Mouse (Mus musculus): ENCODE measurements at regions not wholly inside any gene's neighbourhood (a gene's known extent, or its start where the extent isn't known, plus 50 kb on each side); places are given as distances from the start of the nearest gene placed in this dataset.

- DNase-seq: no peak
Observed at GRCm38 (mm10) chr10:95085688-95086268, 141.1 kb upstream of the Plxnc1 start.

DNA sequence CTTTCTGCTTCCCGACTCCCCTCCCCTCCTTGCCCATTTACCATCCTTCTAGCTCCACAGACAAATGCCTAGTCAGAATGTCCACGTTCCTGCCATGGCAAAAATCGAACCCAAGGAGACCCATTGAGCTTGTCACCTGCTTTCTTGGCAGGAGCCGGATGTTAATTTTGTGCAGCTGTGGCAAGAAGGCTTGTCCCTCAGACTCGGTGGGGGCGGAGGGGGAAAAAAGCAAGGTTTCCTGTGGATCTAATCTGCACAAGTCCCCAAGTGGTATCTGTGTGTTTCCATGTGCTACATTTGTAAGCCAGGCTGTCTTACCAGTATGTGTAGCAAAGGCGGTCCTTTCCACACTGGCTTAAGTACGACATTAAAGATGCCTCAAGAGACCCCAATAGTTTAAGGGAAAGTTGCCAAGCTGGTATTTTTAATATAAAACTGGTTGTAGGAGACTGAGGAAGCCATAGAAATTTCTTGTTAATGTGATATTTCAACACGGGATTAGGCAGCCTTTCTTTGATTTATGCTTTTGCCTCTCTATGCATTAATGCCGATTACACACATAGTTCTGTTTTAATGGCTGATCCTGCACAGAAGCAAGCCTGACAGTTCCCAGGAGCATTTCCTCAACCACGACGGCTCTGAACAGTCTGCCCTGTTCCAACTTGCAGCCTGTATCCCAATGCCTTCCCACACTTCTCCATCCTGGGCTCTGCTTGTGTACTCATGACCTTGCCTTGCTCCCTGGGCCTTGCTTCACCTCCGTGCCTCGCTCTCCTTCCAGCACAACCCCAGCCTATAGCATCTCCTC lies 138.9 kb upstream of the Plxnc1 start:
- no peak for DNase-seq

DNA sequence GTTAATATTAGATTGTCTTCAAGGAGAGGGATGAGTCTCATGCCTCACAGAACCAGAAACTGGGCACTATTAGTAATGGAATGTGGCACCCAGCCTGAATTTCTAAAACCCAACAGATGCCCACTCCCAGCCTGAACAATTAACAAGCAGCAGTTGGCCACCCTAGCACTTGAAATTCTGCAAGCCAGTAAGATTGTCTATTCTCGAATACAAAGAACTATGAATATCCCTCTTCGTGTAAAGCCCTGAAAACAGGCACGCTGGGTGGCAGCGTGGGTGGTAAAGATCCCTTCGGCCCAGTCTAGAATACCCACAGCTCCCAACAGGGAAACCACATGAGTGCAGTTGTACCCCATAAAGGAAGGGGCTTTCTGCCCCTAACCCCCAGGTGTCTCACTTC lies 138.0 kb upstream of the Plxnc1 start:
- DNase-seq: no peak

GRCm38 (mm10) chr10:95079979-95080378 lies 135.3 kb upstream of the Plxnc1 start:
- no peak for DNase-seq

DNA sequence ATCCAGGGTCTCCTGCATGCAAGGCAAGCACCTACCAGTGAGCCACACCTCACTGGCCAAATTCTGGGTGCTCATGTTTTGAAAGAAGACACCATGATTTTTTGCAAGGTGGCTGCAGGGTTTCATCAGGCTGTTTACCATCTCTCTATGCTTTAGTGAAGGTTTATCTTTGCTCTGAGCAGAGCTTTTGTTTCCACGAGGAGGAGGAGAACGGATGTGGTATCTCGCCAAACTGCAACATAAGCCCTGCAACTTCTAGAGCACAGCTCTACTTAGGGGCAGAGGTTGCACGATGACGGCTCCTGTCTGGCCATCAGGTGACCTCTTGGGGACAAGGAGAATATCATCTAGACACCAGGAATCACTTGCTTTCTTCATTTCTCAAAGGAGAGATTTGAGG lies 131.8 kb upstream of the Plxnc1 start:
- no peak for DNase-seq

GRCm38 (mm10) chr10:95075897-95076296 lies 131.3 kb upstream of the Plxnc1 start:
- DNase-seq: no peak

DNA sequence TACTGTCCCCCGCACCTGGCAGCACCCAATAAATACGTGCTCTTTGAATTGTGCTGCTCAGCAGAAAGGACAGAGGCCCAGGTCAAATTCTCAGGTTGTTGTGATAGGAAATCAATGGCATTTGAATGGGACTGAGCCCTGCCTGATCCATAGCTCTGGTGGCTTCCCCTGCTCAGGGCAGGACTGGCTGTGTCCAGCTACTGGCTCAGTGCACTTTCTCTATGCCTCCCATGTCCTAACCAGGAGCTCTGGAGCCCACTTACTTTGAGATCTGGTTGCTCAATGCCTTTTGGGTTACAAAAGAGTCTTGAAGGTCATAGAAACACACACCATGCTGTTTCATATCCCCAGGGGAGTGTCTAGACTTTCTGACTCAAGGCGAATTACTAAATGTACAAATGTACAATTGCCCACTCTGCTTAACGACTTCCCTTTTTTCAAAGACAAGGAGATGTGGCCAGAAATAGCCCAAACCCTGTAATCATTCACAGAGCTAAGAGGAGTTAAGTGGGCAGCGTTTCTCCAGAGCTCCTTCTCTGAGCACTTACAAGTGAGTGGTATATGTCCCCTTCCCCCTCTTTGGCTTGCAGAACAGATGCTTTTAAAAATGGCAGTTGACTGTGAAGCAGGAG lies 130.4 kb upstream of the Plxnc1 start:
- peak; percentile 45 to 52 for DNase-seq

DNA sequence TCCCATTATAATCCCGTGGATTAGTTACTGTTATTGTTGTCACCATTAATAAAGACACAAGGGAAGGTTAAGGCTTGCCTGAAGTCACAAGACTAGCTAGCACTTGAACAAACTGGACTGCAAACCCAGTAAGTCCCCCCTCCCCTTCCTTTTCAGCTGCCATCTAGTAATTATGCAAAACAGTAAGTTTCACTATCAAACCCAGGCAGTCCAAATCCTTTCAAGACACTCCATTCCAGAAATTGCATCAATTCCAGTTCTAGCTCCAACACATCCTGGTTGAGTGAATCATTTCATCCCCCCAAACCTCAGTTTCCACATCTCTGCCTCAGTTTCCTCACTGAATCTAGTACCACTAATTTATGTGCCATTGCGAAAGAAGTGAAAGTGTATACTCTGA lies 129.7 kb upstream of the Plxnc1 start:
- no peak for DNase-seq

DNA sequence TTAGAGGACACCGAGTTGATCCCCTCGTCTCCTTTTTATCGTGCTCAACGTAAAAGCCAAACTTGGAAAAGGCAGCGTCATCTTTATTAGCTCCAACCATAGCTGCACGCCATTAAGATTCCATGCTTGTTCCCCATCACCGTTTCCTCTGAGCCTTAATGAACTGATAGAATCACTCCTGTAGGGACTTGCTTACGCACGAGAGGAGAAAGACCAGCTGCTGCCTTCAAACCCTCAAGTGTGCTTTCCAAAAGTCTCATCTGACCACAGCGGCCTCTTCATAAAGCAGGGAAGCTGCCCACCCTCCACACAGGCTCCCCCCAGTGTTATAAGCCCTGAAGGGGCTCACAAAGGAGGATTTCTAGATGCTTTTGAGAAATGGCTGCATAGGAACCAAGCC lies 123.3 kb upstream of the Plxnc1 start:
- DNase-seq: peak in 1 of 2 experiments; percentile 68

DNA sequence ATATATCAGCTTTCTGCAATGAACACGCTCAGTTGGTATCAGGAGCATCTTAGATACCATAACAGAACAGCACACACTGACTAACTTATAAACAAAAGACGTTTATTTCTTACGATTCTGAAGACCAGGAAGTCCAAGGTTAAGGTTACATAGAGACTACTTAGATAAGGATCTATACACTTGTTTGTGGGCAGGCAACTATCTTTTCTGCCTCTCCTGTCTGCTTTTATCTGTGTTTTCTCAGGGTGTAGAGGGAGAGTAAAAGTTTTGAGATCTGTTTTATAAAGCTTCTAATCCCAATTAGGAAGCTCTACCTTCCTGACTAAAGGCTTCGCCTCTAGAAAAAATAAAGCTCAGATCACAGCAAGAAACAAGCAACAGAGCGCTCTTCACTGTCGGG lies 122.1 kb upstream of the Plxnc1 start:
- no peak for DNase-seq

- DNase-seq: no peak
Observed at GRCm38 (mm10) chr10:95059486-95060091, 115.0 kb upstream of the Plxnc1 start.

GRCm38 (mm10) chr10:95059078-95059477 lies 114.4 kb upstream of the Plxnc1 start:
- DNase-seq: no peak

DNA sequence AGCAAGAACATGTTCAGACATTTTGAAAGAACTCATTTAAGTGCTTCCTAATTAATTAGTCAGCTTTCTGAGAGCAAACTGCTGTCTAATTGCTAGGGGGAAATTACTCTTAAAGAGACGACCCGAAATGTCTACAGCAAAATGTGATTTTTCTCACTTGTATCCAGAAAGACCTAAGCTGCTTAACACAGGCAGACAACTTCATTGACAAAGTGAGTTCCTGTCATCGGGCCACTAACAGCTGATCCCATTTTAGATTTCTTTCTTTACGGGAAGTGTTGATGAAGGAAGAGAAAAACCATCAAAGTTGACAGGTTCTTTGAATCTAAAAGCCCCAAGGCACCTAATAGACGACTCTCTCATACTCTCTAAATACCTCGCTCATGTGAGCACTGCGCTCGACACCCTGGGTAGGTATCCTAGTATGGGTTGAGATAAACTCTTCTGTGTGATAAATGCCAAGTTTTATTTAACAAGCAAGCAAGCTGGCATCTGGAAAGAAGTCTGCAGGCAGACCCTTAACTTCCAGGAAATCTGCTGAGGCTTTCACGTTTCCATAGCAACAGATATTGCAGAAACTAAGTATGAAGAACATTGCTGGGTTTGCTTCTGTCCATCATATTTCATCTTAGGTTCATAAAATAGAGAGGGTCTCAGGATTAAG lies 112.5 kb upstream of the Plxnc1 start:
- DNase-seq: no peak

DNA sequence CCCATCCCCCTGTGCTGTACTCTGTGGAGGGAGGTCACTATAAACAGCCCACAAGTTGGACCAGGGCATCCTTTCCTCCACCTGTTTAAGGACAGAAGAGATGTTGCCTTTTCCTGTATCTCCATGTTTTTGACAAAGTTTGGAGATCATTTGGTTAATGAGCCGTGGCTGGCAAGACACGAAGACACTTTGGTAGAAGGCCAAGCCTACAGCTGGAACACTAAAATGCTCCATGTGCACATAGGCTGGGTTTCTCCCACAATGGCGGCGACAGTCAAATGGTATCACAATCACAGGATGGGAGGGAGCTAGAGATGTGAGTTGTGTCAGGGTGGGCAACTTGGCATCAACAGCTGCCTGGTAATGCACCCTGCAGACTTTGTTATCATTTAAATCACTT lies 111.9 kb upstream of the Plxnc1 start:
- peak in 1 of 2 experiments; percentile 45 for DNase-seq

GRCm38 (mm10) chr10:95054869-95055268 lies 110.2 kb upstream of the Plxnc1 start:
- no peak for DNase-seq

- DNase-seq: no peak
Observed at GRCm38 (mm10) chr10:95048790-95049189, 104.2 kb upstream of the Plxnc1 start.

DNA sequence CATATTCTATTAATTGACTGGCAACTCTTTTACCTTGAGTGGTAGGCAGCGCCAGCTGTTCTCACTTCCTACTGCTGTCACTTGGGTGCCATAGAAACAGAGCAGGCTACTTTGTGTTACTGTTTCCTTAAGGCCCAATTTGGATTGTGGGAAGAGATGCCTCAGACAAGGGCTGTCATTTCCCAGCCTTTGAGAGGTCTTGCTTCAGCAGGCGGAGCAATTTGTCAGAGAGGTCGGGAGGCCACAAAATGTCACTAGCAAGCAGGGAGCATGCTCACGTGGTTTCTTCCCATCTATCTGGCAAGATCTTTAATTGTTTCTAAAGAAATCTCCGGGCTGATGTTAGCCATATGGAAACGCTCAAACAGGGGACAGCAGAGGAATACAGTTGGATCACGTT lies 99.3 kb upstream of the Plxnc1 start:
- peak; percentile 43 to 80 for DNase-seq

- no peak for DNase-seq
Observed at GRCm38 (mm10) chr10:95040258-95040895, 95.7 kb upstream of the Plxnc1 start.

- DNase-seq: no peak
Observed at GRCm38 (mm10) chr10:95036043-95036697, 91.5 kb upstream of the Plxnc1 start.

- no peak for DNase-seq
Observed at GRCm38 (mm10) chr10:95035371-95035770, 90.7 kb upstream of the Plxnc1 start.

GRCm38 (mm10) chr10:95034566-95034965 lies 89.9 kb upstream of the Plxnc1 start:
- no peak for DNase-seq
